Mouse (Mus musculus): ENCODE data around the gene Gal3st4.
A peak's percentile ranks its signal among the peaks of the same experiment; 100 is the strongest.

The Gal3st4 gene

GRCm38 (mm10) chr5:138272409-138272923, at the start of gene Gal3st4:
Gene Gal3st4, minus strand, starts transcription at chr5:138272840.
- no peak for DNase-seq (ENCODE audit: low spot score)

GRCm38 (mm10) chr5:138312795-138313194, 40.2 kb upstream of the Gal3st4 start:
- DNase-seq (ENCODE audit: low spot score), result no peak

GRCm38 (mm10) chr5:138299613-138300012, 27.0 kb upstream of the Gal3st4 start:
- no peak for DNase-seq (ENCODE audit: low spot score)

- DNase-seq (ENCODE audit: low spot score), result no peak
Measured at GRCm38 (mm10) chr5:138294158-138294557, 21.5 kb upstream of the Gal3st4 start.

GRCm38 (mm10) chr5:138291638-138292037, 19.0 kb upstream of the Gal3st4 start:
- DNase-seq (ENCODE audit: low spot score), result no peak

- DNase-seq (ENCODE audit: low spot score), result no peak
Measured at GRCm38 (mm10) chr5:138287861-138288260, 15.2 kb upstream of the Gal3st4 start.

- DNase-seq (ENCODE audit: low spot score), result no peak
Measured at GRCm38 (mm10) chr5:138283540-138283939, 10.9 kb upstream of the Gal3st4 start.

- no peak for DNase-seq (ENCODE audit: low spot score)
Measured at GRCm38 (mm10) chr5:138281798-138282197, 9.2 kb upstream of the Gal3st4 start.

- no peak for DNase-seq (ENCODE audit: low spot score)
Measured at GRCm38 (mm10) chr5:138280829-138281228, 8.2 kb upstream of the Gal3st4 start.

- no peak for DNase-seq (ENCODE audit: low spot score)
Measured at GRCm38 (mm10) chr5:138280425-138280768, 7.8 kb upstream of the Gal3st4 start.

- DNase-seq (ENCODE audit: low spot score), result peak; percentile 82
Measured at GRCm38 (mm10) chr5:138279585-138280424, 7.2 kb upstream of the Gal3st4 start, which contains the start of the genes Gm43720, Gpc2 and Stag3. Gene Gm43720, minus strand, starts transcription at chr5:138279958. Gene Gpc2, minus strand, starts transcription at chr5:138280005. Gene Stag3, plus strand, starts transcription at chr5:138280240.

- DNase-seq (ENCODE audit: low spot score), result no peak
Measured at GRCm38 (mm10) chr5:138277994-138278393, 5.4 kb upstream of the Gal3st4 start.

GRCm38 (mm10) chr5:138275216-138276050, 2.8 kb upstream of the Gal3st4 start:
- no peak for DNase-seq (ENCODE audit: low spot score)

- no peak for DNase-seq (ENCODE audit: low spot score)
Measured at GRCm38 (mm10) chr5:138274186-138274585, 1.5 kb upstream of the Gal3st4 start.

GRCm38 (mm10) chr5:138271232-138271631, 1.4 kb downstream of the Gal3st4 start:
- no peak for DNase-seq (ENCODE audit: low spot score)

GRCm38 (mm10) chr5:138268980-138269379, 3.7 kb downstream of the Gal3st4 start:
- DNase-seq (ENCODE audit: low spot score), result no peak

GRCm38 (mm10) chr5:138267114-138267513, 5.5 kb downstream of the Gal3st4 start:
- DNase-seq (ENCODE audit: low spot score), result no peak

- DNase-seq (ENCODE audit: low spot score), result no peak
Measured at GRCm38 (mm10) chr5:138265712-138266111, 6.9 kb downstream of the Gal3st4 start.

GRCm38 (mm10) chr5:138264207-138264578, 8.4 kb downstream of the Gal3st4 start:
- no peak for DNase-seq (ENCODE audit: low spot score)

- DNase-seq (ENCODE audit: low spot score), result peak; percentile 87
Measured at GRCm38 (mm10) chr5:138263260-138264206, 9.1 kb downstream of the Gal3st4 start, which contains the start of gene BC037034. Gene BC037034, minus strand, starts transcription at chr5:138264033.

- no peak for DNase-seq (ENCODE audit: low spot score)
Measured at GRCm38 (mm10) chr5:138262582-138263240, 9.9 kb downstream of the Gal3st4 start.

Data from ovary, postnatal 36 days (tissue).